Mouse (Mus musculus) urinary bladder, adult 18-20 months (tissue): ENCODE results near the gene Slc45a1.
A peak's percentile ranks its signal among the peaks of the same experiment; 100 is the strongest.

Experiments used
- DNase-seq, 2 experiments: peaks; one replicate each; pipeline ENCODE4 v3.0.0; 2022; ENCODE audit warnings: low spot score in 2 of 2, mixed read lengths in 2 of 2

The Slc45a1 gene

GRCm38 (mm10) chr4:150651390-150652277 lies at the start of gene Slc45a1:
Gene Slc45a1, minus strand, starts transcription at chr4:150652174.
- DNase-seq: no peak

DNA sequence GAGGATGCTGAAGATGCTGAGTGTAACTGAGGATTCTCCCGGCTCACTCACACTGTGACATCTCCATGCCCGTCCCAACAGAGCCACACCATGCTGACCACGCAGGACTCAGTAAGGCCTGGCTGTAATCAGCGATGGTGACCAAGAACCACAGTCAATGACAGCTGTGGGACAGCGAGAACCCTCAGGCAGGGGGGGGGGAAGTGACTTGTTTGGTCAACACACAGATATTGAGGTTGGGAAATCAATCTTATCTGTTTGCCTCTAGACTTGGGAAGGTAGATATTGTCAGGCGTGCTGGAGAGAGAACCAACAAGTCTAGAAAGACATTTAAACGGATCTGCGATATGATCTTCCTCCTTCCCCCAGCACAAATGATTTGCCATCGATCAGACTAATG lies 48.9 kb upstream of the Slc45a1 start:
- no peak for DNase-seq

DNA sequence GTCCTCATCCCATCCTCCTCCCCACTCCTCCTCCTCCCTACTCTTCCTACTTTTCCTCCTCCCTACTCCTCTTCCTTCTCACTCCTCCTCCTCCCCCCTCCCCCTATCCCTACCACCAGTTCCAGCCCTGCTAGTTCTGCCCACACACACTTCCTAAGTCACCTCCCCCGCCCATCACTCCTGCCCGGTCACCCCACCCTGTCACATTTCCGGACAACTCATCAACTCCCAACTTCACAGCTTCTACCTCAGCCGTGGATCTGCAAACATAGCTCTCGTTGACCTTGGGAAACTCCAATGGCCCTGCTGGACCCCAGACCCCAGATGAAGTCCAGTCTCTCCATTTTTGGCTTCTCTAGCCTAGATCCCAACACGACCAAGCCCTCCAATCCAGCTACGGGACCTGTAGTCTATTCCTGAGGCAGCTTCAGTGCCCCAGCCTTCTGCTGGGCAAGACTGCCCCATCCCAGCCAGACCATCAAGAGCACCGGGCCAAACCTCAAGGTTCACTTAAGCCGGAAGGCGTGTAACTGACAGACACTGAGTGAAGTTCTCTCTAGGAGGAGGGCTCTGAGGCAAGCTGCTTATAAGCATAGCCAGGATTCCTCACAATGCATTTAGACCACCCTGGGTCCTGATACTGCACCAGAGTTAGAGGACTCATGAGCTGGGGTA lies 42.6 kb upstream of the Slc45a1 start:
- DNase-seq: no peak

DNA sequence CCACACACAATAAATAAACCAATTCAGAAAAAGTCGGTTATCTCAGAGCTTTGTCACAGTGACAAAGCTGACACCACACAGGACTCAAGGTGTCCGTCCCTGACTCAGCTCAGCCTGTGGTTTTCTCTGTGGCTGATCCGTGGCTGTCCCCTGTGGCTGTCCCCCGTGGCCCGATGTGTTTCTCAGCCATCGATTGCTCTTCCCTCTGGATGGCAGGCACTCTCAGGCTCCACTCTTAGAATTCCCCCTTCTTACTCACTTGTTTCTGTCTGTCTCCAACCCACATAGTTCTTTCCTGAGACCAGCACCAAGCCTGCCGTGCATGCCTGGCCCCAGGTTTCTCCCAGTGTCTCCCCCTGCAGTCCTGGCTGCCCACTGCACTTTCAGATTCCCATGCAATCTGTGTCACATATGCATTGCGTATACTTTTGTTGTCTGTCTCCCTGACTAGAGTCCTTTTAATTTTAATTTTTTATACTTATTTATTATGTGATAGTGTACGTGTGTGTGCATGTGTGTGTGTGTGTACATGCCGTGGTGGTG lies 41.0 kb upstream of the Slc45a1 start:
- DNase-seq: no peak

- DNase-seq: peak in 1 of 2 experiments; percentile 44
Measured at GRCm38 (mm10) chr4:150690759-150691158, 38.8 kb upstream of the Slc45a1 start.

GRCm38 (mm10) chr4:150689553-150689952 lies 37.6 kb upstream of the Slc45a1 start:
- no peak for DNase-seq

GRCm38 (mm10) chr4:150687126-150687753 lies 35.3 kb upstream of the Slc45a1 start:
- no peak for DNase-seq

- DNase-seq: no peak
Measured at GRCm38 (mm10) chr4:150686538-150686937, 34.6 kb upstream of the Slc45a1 start.

- no peak for DNase-seq
Measured at GRCm38 (mm10) chr4:150685778-150686493, 34.0 kb upstream of the Slc45a1 start.

DNA sequence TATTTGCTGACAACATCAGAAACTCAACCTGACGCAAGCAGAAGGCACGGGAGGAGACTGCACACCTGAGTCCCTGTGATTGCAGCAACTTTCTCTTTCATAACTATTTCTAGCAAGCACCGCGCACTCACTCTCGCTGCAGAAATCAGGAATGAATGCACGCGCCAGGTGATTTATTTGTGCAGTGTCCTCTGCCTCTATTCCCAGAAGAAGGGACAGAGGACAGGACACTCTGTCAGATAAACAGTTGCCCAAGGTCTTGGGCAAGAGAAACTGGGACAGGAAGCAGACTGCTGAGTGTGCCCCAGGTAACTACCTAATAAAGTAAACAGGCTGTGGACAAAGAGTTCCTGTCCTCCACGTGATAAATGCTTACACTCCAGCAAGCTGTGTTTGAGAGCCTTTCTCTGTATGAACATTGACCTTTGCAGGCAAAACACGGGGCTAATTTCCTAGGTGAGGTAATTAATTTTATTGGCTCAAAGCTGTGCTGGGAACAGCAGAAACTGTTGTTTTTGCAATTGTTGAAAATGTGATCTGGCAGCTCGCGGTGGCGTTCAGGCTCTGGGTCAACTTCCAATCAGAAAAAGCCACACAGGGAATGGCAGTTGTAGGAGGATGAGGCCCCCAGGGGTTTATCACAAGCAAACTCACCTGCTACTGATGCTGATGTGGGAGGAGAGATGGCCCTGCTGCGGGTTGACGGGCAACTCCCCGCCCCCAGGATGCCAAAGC lies 33.2 kb upstream of the Slc45a1 start:
- DNase-seq: no peak

- no peak for DNase-seq
Measured at GRCm38 (mm10) chr4:150680373-150680772, 28.4 kb upstream of the Slc45a1 start.

DNA sequence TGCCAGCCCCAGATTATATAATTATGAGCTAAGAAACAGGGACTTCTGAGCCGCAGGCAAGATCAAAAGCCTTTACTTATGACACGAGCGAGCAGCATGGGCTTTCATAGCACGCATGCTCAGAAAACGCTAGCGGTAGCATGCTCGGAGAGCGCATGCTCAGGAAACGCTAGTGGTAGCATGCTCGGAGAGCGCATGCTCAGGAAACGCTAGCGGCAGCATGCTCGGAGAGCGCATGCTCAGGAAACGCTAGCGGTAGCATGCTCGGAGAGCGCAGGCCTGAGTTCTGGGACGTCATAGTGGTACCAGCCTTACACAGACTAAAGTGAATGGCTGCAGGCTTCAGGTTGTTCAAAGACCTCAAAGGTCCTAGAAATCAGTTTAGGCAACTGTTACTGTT lies 26.8 kb upstream of the Slc45a1 start:
- no peak for DNase-seq

DNA sequence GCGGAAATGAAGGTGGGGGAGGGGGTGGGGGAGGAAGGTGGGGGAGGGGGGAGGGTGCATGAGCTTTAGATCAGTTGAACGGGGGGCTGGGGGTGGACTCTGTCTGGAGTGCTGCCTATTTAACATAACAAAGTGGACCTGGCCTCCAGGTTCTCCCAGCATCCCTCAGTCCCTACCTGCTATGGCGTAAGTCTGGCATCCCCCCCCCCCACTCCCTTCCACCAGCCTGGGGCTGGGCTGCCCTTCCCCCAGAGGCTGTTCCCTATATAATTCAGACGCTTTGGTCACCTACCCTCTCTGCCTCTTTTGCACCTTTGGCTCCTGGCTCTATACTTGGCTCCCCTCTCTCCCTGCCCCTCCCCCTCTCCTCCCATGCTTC lies 25.9 kb upstream of the Slc45a1 start:
- no peak for DNase-seq

DNA sequence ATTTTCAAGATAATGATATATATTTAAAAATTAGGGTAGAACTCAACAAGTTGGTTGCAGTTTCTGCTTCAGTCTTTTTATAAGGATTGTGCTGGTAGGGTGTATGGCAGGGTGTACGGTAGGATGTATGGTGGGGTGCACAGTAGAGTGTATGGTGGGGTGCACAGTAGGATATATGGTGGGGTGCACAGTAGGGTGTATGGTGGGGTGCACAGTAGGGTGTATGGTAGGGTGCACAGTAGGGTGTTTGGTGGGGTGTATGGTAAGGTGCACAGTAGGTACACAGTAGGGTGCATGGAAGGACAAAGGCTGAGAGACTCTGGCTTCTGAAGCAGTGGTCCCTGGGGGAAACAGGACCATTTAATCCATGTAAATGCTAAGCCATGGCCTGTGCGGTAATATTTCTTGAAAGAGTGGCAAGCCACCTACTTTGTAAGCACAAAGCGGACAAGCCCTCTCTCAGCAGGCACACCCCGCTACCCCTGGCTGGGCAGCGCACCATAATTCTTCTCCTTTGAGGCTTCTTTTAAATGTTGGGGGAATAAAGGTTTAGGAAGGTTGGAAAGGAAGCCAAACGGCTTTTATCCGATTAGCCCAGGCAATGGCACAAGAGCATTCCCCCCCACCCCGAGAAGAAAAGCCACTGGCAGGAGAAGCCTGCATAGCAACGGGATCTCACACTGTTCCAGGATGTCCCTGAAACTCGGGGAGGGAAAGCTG lies 25.3 kb upstream of the Slc45a1 start:
- no peak for DNase-seq

GRCm38 (mm10) chr4:150676029-150676428 lies 24.1 kb upstream of the Slc45a1 start:
- no peak for DNase-seq

- no peak for DNase-seq
Measured at GRCm38 (mm10) chr4:150675274-150675673, 23.3 kb upstream of the Slc45a1 start.

DNA sequence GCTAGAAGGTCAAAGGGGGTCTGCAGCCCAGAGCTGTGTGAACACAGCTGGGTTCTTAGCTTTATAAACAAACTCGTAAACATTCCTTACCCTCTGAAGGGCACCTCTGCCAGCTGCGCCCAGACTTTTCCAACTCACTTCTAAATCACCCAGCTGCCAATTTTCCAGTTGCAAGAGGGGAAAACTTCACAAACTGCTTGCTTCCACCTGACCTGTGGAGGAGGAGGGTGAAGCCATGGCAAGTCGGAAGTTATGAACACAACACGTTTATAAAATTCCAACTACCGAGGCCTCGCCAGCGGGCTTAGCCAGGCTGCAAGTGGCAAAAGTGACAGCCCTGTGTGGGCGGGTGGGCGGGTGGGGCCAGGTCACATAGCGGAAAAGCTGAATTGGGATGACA lies 13.8 kb upstream of the Slc45a1 start:
- no peak for DNase-seq

GRCm38 (mm10) chr4:150664726-150665125 lies 12.8 kb upstream of the Slc45a1 start:
- DNase-seq: no peak

DNA sequence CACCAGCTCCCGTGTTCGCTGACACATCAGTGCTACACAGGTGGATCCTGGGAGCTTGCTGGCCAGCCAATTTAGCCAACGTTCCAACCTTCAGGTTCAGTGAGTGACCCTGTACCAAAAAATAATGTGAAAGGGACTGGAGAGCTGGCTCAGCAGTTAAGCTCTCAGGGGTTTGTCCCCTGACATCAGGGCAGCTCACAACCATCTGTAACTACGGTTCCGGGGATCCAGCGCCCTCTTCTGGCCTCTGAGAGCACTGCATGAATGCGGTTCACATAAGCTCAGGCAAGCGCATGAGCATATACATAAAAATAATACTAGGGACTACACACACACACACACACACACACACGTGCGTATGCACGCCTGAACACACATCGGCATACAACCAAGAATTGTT lies 11.2 kb upstream of the Slc45a1 start:
- no peak for DNase-seq

- no peak for DNase-seq
Measured at GRCm38 (mm10) chr4:150661886-150662285, 9.9 kb upstream of the Slc45a1 start.
